Mouse (Mus musculus) myocyte (in vitro differentiated cells): Measurements from ENCODE around the gene Lama4. TPM values are rescaled to one million over a fixed set of nuclear protein-coding genes. Genes with fewer than 3 reads are reported as not detected.

Experiments
- H3K27me3 ChIP-seq: one replicate; pipeline ENCODE4 v1.6.1; 2011; ENCODE audit not compliant: control insufficient read depth, insufficient read depth, insufficient read length
- H3K36me3 ChIP-seq: one replicate; pipeline ENCODE4 v1.6.1; 2011; ENCODE audit not compliant: control insufficient read depth, insufficient read depth
- H3K4me2 ChIP-seq: one replicate; pipeline ENCODE4 v1.6.1; 2011; ENCODE audit warnings: low read depth, control low read depth
- H3K4me3 ChIP-seq: one replicate; pipeline ENCODE4 v1.5.1; 2011; ENCODE audit warnings: mild to moderate bottlenecking, control low read depth, moderate library complexity
- H3K79me2 ChIP-seq: one replicate; pipeline ENCODE4 v1.6.1; 2011; ENCODE audit not compliant: control insufficient read depth, insufficient read depth
- H3ac ChIP-seq: one replicate; pipeline ENCODE4 v1.6.1; 2011; ENCODE audit not compliant: control insufficient read depth, insufficient read length
- CEBPB ChIP-seq: IDR thresholded peaks from 2 replicates; pipeline ENCODE4 v1.6.1; 2011; ENCODE audit warnings: mild to moderate bottlenecking, moderate library complexity; ENCODE audit not compliant: poor library complexity, insufficient read depth, severe bottlenecking
- E2F4 ChIP-seq: IDR thresholded peaks from one replicate; pipeline ENCODE4 v1.6.1; 2011; ENCODE audit warnings: mild to moderate bottlenecking, control low read depth, moderate library complexity; ENCODE audit not compliant: insufficient read depth
- MAX ChIP-seq: IDR thresholded peaks from one replicate; pipeline ENCODE4 v1.6.1; 2011; ENCODE audit warnings: low read depth, mild to moderate bottlenecking, control low read depth
- MYOD1 ChIP-seq, 3 experiments: IDR thresholded peaks; one replicate each; pipeline ENCODE4 v1.6.1; 2011; ENCODE audit warnings: control low read depth in 2 of 3, low read depth in 2 of 3, mild to moderate bottlenecking in 2 of 3, moderate library complexity in 1 of 3; ENCODE audit not compliant: insufficient read length in 2 of 3, control insufficient read depth in 1 of 3
- MYOG ChIP-seq, 3 experiments: IDR thresholded peaks; one replicate each; pipeline ENCODE4 v1.6.1; 2011; ENCODE audit warnings: control low read depth in 2 of 3, low read depth in 2 of 3, mild to moderate bottlenecking in 2 of 3; ENCODE audit not compliant: insufficient read length in 2 of 3, control insufficient read depth in 1 of 3, insufficient read depth in 1 of 3
- POLR2A ChIP-seq: IDR thresholded peaks from one replicate; pipeline ENCODE4 v1.6.1; 2011; ENCODE audit warnings: low read depth, mild to moderate bottlenecking, control low read depth, moderate library complexity; ENCODE audit not compliant: insufficient read length
- POLR2AphosphoS2 ChIP-seq: IDR thresholded peaks from one replicate; pipeline ENCODE4 v1.6.1; 2011; ENCODE audit warnings: low read depth, control low read depth; ENCODE audit not compliant: insufficient read length
- REST ChIP-seq: IDR thresholded peaks from one replicate; pipeline ENCODE4 v1.6.1; 2011; ENCODE audit warnings: mild to moderate bottlenecking, control low read depth, moderate library complexity; ENCODE audit not compliant: insufficient read depth, insufficient read length
- SRF ChIP-seq: IDR thresholded peaks from one replicate; pipeline ENCODE4 v1.6.1; 2011; ENCODE audit warnings: low read depth; ENCODE audit not compliant: control insufficient read depth, insufficient read length
- TCF12 ChIP-seq: IDR thresholded peaks from one replicate; pipeline ENCODE4 v1.6.1; 2011; ENCODE audit warnings: mild to moderate bottlenecking, control low read depth; ENCODE audit not compliant: poor library complexity, insufficient read depth, severe bottlenecking
- TCF3 ChIP-seq: IDR thresholded peaks from one replicate; pipeline ENCODE4 v1.6.1; 2011; ENCODE audit warnings: low read depth, control low read depth; ENCODE audit not compliant: insufficient read length
- USF1 ChIP-seq: IDR thresholded peaks from one replicate; pipeline ENCODE4 v1.6.1; 2011; ENCODE audit warnings: low read depth, mild to moderate bottlenecking, control low read depth, moderate library complexity
- polyA plus RNA-seq: library from polyadenylated mRNA; unstranded; fragments of >200 nt; fragmentation: generic; extraction: Trizol; gene quantifications from one replicate; pipeline ENCODE4 v1.2.1, GENCODE M21; 2012; ENCODE audit warnings: missing spikeins

Gene Lama4
- 0.16 TPM for polyA plus RNA-seq

DNA sequence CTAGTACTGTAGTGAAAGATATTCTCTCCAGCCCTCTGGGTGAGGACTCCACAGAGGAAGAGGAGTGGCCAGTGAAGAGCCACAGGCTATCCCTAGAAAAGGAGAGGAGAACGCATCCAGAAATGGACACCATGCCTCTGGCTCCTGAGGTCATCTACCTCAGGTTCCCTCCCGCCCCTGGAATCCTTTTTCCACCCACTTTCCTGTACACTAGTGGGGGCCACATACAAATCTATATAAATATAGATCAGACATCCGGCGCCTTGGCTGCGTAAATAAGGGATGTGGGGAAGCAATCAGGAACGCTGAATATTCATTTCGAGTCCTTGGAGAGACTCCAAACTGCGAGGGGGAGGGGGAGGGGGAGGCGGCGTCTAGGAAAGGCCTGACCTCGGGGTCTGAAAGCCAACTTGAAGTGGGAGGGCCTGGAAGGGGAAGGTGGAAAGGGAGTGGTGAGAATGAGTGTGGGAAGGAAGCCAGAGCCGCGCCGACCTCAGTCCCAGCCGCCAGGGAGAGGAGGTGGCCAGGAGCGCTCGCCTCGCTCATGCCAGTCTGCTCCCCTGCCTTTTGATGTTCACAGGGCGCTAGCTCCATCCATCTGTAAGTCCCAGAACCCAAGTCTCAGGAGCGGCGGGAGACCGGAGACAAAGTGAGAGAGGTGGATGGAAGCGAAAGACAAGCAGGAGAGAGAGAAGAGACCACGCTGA lies at the start of gene Lama4:
Gene Lama4, plus strand, starts transcription at position 441 of the 707 bp plus-strand sequence.
- no peaks in the 10 kb centered on the region for H3K36me3 ChIP-seq
- TF ChIP-seq E2F4, result no peak
- TF ChIP-seq MYOD1 (IDR thresholded peaks at IDR 0.05; ENCODE audit: control insufficient read depth in 1 of 3, insufficient read length in 2 of 3, low read depth in 2 of 3), result no peak
- no peak for TF ChIP-seq CEBPB
- TF ChIP-seq MYOG (IDR thresholded peaks at IDR 0.05; ENCODE audit: control insufficient read depth in 1 of 3, insufficient read depth in 1 of 3, insufficient read length in 2 of 3, low read depth in 2 of 3), result no peak
- TF ChIP-seq POLR2A, result no peak

GRCm38 (mm10) chr10:38916027-38916617 lies 49.2 kb upstream of the Lama4 start:
- no peak for TF ChIP-seq USF1
- TF ChIP-seq POLR2AphosphoS2, result no peak
- Histone ChIP-seq H3K27me3 (no peaks in the 10 kb centered on the region), H3K79me2 (no peaks in the 10 kb centered on the region), H3K36me3 (no peaks in the 10 kb centered on the region), H3K4me3 (no peak overlapping the region), H3K4me2 (no peak overlapping the region), H3ac (no peak overlapping the region)

More for the DNA sequence above, at the start of gene Lama4:
- Histone ChIP-seq H3K4me3 (no peak within 1 kb of the TSS), H3K79me2 (no peaks in the 10 kb centered on the region), H3ac (no peak within 1 kb of the TSS), H3K27me3 (no peaks in the 10 kb centered on the region), H3K4me2 (peak within 1 kb of the TSS; percentile 31)

- TF ChIP-seq MYOG (IDR thresholded peaks at IDR 0.05; ENCODE audit: control insufficient read depth in 1 of 3, insufficient read depth in 1 of 3, insufficient read length in 2 of 3, low read depth in 2 of 3) (no peak), MYOD1 (IDR thresholded peaks at IDR 0.05; ENCODE audit: control insufficient read depth in 1 of 3, insufficient read length in 2 of 3, low read depth in 2 of 3) (no peak), POLR2A (no peak), SRF (no peak), POLR2AphosphoS2 (no peak), E2F4 (no peak), TCF12 (no peak), REST (no peak), MAX (no peak), CEBPB (no peak), TCF3 (no peak), USF1 (no peak)
- Histone ChIP-seq H3K4me2 (no peak overlapping the region), H3K36me3 (no peaks in the 10 kb centered on the region), H3K27me3 (no peaks in the 10 kb centered on the region), H3K4me3 (no peak overlapping the region), H3K79me2 (no peaks in the 10 kb centered on the region), H3ac (no peak overlapping the region)
Observed at GRCm38 (mm10) chr10:38928940-38929697, 36.2 kb upstream of the Lama4 start.

DNA sequence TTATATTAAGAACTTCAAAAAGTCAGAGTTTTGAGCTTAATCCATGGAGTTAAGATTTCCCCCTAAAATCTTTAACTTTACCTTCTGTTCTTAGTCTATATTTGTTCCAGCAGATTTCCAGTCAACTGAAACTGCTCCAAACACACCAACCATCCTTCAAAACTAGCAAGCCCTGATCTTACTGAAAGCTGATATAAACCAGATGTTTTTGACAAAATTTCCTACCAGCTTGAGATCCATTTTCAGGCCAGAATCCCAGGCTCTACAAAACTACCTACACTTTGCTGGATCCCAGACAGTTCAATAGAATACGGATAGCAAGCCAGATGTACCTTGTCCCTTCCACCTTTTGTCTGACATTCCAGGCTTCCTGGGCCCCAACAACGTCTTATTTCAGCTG lies 20.6 kb upstream of the Lama4 start:
- no peak overlapping the region for H3K4me2 ChIP-seq
- H3K27me3 ChIP-seq, result no peaks in the 10 kb centered on the region
- no peaks in the 10 kb centered on the region for H3K79me2 ChIP-seq
- TF ChIP-seq MYOG (IDR thresholded peaks at IDR 0.05; ENCODE audit: control insufficient read depth in 1 of 3, insufficient read depth in 1 of 3, insufficient read length in 2 of 3, low read depth in 2 of 3) (no peak), TCF12 (no peak), MYOD1 (IDR thresholded peaks at IDR 0.05; ENCODE audit: control insufficient read depth in 1 of 3, insufficient read length in 2 of 3, low read depth in 2 of 3) (no peak), SRF (no peak), REST (no peak), POLR2A (no peak), E2F4 (no peak), CEBPB (no peak), POLR2AphosphoS2 (no peak), MAX (no peak), USF1 (no peak), TCF3 (no peak)
- no peak overlapping the region for H3ac ChIP-seq
- no peak overlapping the region for H3K4me3 ChIP-seq
- no peaks in the 10 kb centered on the region for H3K36me3 ChIP-seq

- H3K4me3 ChIP-seq, result no peak overlapping the region
- no peaks in the 10 kb centered on the region for H3K79me2 ChIP-seq
- no peaks in the 10 kb centered on the region for H3K27me3 ChIP-seq
- H3K36me3 ChIP-seq, result no peaks in the 10 kb centered on the region
- no peak overlapping the region for H3ac ChIP-seq
- TF ChIP-seq USF1 (no peak), CEBPB (no peak), POLR2AphosphoS2 (no peak), MAX (no peak), MYOD1 (IDR thresholded peaks at IDR 0.05; ENCODE audit: control insufficient read depth in 1 of 3, insufficient read length in 2 of 3, low read depth in 2 of 3) (no peak), MYOG (IDR thresholded peaks at IDR 0.05; ENCODE audit: control insufficient read depth in 1 of 3, insufficient read depth in 1 of 3, insufficient read length in 2 of 3, low read depth in 2 of 3) (no peak), E2F4 (no peak), SRF (no peak), TCF3 (no peak), TCF12 (no peak), REST (no peak)
- H3K4me2 ChIP-seq, result no peak overlapping the region
Observed at GRCm38 (mm10) chr10:38961920-38962319, 3.4 kb upstream of the Lama4 start.
